Mouse (Mus musculus): ENCODE results near the gene Gm49368.
"Not testable (repeated sequence)": the region's sequence is repeated elsewhere in the genome, so short reads cannot be mapped to it uniquely, and the experiment has no call there.

The Gm49368 gene

GRCm38 (mm10) chr7:128132148-128132547, 69.7 kb downstream of the Gm49368 start:
- DNase-seq (ENCODE audit: low spot score): no peak

DNA sequence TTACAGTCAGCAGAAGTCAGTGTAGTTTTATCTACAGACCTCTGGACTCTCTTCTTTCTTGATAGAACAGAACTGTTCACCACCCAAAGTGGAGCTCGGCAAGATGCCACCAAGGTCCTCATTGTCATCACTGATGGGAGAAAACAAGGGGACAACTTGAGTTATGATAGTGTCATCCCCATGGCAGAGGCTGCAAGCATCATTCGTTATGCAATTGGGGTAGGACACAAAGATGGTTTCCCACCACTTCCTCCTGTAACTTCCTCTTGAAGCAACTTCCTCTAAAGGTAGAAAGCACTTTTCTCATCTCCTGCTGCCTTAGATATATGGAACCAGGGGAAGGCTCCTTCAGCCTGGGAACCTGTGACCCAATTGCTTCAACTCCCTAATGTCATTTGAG, 71.1 kb downstream of the Gm49368 start:
- no peak for DNase-seq (ENCODE audit: low spot score)

DNA sequence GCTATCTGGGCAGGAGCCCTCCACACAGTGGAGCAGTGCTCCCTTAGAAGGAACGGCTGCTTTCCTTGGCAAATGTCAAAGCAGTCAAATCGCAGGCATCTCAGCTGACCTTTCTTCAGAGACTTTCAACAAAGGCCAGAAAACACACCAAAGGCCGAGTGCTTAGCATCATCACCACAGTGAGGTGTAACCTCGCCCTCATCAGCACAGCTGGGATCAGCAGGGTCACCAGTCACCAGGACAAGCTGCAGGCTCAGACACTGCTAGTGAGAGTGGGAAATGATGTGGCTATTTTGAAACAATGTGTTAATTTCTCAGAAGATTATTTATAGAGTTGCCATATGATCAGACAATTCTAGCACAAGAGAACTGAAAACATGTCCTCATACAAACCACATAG, 74.4 kb downstream of the Gm49368 start:
- DNase-seq (ENCODE audit: low spot score): no peak

- DNase-seq (ENCODE audit: low spot score): no peak
Measured at GRCm38 (mm10) chr7:128139611-128140010, 77.1 kb downstream of the Gm49368 start.

DNA sequence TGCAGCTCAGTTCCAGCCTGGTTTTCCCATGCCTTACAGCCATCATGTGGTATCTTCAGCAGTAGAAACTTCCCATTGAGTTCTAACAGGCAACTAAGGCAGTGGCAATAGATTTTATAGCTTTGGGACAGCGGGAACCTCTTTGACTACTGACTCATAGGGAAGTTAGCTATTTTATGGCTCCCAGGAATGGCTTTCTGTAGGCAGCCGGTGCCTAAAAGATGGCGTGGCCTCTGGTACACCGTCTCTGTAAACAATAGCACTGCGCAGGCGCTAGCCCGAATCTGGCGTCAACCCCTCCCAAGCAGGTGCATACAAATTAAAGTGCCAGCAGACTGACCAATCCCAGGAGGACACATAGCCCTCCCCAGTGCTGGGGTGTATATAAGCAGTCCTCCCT, 88.5 kb downstream of the Gm49368 start:
- no peak for DNase-seq (ENCODE audit: low spot score)

GRCm38 (mm10) chr7:128154076-128154475, 91.6 kb downstream of the Gm49368 start, which contains the start of gene Itgad:
Itgad (plus strand) TSS chr7:128154376.
- no peak for DNase-seq (ENCODE audit: low spot score)

- peak; percentile 1 for DNase-seq (ENCODE audit: low spot score)
Measured at GRCm38 (mm10) chr7:128154924-128155323, 92.4 kb downstream of the Gm49368 start.

DNA sequence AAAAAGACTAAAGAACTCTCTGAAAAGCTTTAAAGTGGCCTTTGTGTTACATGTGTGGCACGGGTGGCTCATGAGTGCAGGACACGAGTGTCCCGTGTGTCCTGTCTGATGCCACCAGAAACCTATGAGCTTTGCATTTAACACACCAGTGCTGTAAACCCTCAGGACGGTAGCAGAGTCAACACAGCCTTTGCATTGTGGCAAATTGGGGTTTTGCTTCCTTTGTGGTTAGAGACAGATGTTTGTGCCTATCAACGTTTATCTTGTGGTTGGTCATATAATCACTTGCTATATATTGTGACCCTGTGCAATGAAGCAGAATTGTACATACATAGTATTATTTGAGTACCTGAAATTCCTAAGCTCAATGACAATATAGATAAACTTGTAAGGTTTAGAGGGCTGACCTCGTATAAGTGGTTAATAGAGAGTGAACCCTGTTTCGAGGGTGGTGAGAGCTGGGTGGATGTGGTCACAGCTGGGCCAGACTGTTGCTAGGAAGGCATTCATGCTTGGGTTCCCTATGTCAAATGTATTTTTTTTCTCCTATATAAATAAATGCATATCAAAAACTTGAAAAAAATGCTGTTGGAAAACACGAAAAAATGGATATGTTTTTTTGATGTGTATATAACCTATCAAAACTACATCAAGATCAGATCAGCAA, 96.3 kb downstream of the Gm49368 start:
- DNase-seq (ENCODE audit: low spot score): not testable (repeated sequence)

DNA sequence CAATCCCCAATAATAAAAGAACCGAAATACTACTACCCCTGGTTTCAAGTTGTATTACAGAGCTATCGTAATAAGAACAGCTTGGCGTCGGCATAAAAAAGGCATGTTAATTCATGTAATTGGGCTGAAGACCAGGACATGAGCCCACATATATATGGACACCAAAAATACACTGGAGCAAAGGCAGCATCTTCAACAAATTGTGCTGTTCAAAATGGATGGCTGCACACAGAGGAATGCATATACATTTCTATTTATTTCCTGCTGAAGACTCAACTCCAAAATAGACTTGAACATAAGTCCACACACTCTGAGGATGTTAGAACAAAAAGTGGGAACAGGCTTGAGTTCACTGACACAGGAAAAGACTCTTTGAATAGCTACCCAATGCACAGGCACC, 101.5 kb downstream of the Gm49368 start:
- no peak for DNase-seq (ENCODE audit: low spot score)

DNA sequence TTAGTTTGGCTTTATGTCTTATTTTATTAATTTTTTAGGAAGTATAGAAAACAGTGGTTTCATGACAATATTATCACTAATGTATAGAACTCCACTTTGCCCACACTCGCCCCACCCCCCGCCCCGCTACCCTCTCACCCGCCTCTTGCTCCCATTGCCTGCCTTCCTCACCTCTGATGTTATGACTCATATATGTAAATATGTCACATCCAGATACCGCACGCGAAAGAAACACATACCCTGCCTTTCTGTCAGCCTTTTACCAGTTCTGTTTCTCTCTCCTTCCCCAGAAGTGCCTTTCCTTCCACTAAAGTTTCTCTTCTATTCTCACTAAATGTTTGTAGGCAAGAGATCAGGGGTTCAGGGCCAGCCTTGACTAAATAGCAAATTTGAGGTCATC, 103.9 kb downstream of the Gm49368 start:
- DNase-seq (ENCODE audit: low spot score): no peak

GRCm38 (mm10) chr7:128169996-128170395, 107.5 kb downstream of the Gm49368 start:
- DNase-seq (ENCODE audit: low spot score): no peak
